Mouse (Mus musculus): ENCODE data around the gene Rad9b.

Gene Rad9b

DNA sequence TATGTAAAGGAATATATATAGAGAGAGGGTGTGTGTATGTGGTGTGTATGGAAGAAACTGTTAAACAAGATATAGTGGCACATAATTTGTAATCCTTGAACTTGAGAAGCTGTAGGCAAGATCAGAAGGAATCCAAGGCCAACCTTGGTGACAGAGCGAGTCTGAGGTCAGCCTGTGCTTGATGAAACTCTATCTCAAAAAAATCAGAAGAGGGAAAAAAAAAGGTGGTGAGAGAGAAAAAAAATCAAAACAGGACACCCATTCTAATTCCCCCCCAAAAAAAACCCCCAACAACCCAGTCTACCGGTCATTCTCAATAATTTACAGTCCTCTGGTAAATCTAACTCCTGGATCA, 70.2 kb downstream of the Rad9b start:
- no peak for DNase-seq (ENCODE audit: low spot score)

DNA sequence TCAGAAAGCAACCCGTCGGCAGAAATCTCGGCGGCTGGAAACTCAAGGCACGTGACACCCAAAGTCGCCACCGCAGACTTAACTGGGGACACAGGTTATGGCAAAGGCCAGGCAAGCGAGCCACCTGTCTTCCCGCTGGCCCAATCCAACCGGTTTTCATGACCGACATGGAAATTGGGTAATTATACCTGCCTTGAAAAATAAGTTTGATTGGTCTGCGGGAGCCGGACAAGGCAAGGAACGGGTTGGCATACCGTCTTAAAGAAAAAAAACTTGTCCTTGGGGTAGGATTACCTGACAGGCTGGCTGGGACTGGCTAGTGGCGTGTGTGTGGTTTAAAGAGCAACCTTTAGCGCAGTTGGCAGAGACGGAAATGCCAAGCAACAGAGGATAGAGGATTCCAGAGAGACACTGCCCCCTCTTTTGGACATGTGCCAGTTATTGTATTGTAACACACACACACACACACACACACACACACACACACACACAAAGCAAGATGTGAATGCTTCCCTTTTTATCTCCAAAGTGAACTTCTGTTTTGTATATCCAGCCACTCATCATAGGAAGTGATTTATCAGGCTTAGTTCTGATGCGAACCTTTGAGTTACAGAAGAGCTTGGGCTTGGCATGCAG, 73.1 kb downstream of the Rad9b start:
- no peak for DNase-seq (ENCODE audit: low spot score)

DNA sequence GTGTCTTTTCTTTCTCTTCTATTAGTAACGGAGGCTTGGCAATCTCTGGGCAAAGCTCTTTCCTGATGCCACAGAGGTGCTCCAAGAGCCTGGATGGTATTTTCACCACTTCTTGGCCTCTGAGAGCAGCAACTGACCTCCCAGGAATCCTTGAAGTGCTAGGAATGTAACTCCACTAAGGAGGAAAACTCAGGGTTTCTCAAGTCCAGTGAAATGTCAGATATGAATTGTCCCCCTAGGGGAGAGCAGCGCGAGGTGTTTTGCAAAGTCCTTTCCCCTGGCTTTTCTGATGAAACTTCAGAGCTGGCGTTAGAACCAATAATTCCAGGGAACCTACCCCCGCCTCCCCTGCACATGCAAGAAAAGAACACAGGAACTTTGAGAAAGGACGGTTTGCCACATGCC, 73.6 kb downstream of the Rad9b start:
- no peak for DNase-seq (ENCODE audit: low spot score)

DNA sequence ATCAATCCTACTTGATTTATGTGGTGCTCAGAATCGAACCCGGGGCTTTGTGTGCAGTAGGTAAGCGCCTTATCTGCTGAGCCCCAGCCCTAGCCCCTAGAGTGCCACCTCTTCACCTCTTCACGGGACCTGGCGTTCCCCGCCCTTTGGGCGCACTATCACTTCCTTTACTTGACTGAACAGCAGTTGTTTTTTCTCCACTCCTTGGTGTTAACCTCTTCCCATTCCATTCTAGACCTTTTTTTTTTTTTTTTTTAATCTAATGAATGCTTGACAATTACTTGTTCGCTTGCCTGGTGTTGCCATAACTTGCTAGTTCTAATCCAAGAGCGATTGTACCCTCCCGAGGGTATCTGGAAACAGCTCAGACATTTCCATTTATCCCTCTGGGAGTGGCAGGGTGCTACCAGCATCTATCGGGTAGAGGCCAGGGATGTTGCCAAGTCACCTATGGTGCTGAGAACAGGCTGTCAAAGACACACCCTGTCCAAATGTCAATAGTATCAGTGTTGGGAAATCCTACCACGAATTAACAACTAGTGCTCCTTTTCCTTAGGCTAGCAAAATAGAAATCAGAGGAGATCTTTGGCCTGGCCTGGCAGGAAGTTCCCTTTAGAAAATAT, 74.1 kb downstream of the Rad9b start:
- DNase-seq (ENCODE audit: low spot score) = no peak

DNA sequence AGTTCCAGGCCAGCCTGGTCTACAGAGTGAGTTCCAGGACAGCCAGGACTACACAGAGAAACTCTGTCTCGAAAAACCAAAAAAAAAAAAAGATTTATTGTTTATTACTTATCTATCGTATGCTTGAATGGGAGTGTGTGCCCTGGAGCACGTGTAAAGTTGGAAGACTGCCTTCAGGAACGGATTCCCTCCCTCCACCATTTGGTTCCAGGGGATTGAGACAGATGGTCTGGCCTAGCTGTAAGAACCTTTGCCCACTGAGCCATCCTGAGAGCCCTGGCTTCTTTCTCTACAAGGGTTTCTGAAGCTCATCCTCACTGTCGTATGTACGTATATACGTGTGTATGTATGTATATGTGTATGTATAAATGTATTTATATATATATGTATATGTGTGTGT, 75.1 kb downstream of the Rad9b start:
- no peak for DNase-seq (ENCODE audit: low spot score)

DNA sequence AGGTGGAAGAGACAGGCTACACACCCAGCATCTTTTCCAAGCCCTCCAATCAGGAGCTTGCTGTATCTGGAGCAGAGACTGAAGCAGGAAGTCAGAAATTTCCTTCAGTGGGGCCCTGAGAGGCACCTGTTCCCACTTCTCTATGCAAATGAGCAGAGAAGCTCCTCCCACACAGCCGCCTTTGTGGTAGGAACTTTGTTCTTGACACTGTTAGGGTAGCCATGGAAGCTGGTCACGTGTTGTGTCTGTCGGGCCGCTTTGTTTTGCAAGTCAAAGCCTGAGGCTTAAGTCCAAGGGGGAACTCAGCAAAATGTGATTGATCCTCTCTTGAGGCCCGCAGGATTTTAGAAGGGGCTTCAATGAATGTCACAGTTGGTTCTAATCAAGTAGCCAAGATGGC, 79.2 kb downstream of the Rad9b start:
- no peak for DNase-seq (ENCODE audit: low spot score)
